Mouse (Mus musculus): ENCODE results near the gene Nfatc4. TPM values are rescaled to one million over a fixed set of nuclear protein-coding genes. Genes with fewer than 3 reads are reported as not detected.

Gene Nfatc4
- polyA plus RNA-seq, 1 experiment = not detected

- no peak overlapping the region for H3K27ac ChIP-seq (ENCODE audit: insufficient read depth, low read depth, low read length)
- no peak for TF ChIP-seq POLR2A (IDR thresholded peaks at IDR 0.05; ENCODE audit: insufficient read depth, low read depth, low read length)
- TF ChIP-seq CTCF (IDR thresholded peaks at IDR 0.05; ENCODE audit: insufficient read depth, low read depth, low read length) = no peak
- 77% methylated on average over 4 of the region's 4 CpGs for WGBS
- H3K4me1 ChIP-seq (ENCODE audit: control insufficient read depth, insufficient read depth, low read length) = peaks cover 14% of the 10 kb centered on the region
- H3K4me3 ChIP-seq (ENCODE audit: insufficient read depth, low read depth, low read length) = no peak overlapping the region
These were observed 34.6 kb downstream of the Nfatc4 start for GRCm38 (mm10) chr14:55857588-55857987.

- no peak overlapping the region for H3K27ac ChIP-seq (ENCODE audit: insufficient read depth, low read depth, low read length)
- TF ChIP-seq POLR2A (IDR thresholded peaks at IDR 0.05; ENCODE audit: insufficient read depth, low read depth, low read length) (no peak), CTCF (IDR thresholded peaks at IDR 0.05; ENCODE audit: insufficient read depth, low read depth, low read length) (no peak)
- no peak overlapping the region for H3K4me3 ChIP-seq (ENCODE audit: insufficient read depth, low read depth, low read length)
- H3K4me1 ChIP-seq (ENCODE audit: control insufficient read depth, insufficient read depth, low read length) = 0 out of 2 replicates have a peak, but pooled peaks cover 4% of the 10 kb centered on the region
- 68% methylated on average over 6 of the region's 6 CpGs for WGBS
These were observed 39.2 kb downstream of the Nfatc4 start for GRCm38 (mm10) chr14:55862186-55862585.

- TF ChIP-seq POLR2A (IDR thresholded peaks at IDR 0.05; ENCODE audit: insufficient read depth, low read depth, low read length) (no peak), CTCF (IDR thresholded peaks at IDR 0.05; ENCODE audit: insufficient read depth, low read depth, low read length) (no peak)
- Histone ChIP-seq H3K4me1 (ENCODE audit: control insufficient read depth, insufficient read depth, low read length) (no peaks in the 10 kb centered on the region), H3K4me3 (ENCODE audit: insufficient read depth, low read depth, low read length) (no peak overlapping the region), H3K27ac (ENCODE audit: insufficient read depth, low read depth, low read length) (no peak overlapping the region)
- 96% methylated on average over 10 of the region's 10 CpGs for WGBS
These were observed 40.0 kb downstream of the Nfatc4 start for GRCm38 (mm10) chr14:55862970-55863369.

GRCm38 (mm10) chr14:55863773-55864172 is 40.8 kb downstream of the Nfatc4 start:
- 43% methylated on average over 7 of the region's 7 CpGs for WGBS
- TF ChIP-seq POLR2A (IDR thresholded peaks at IDR 0.05; ENCODE audit: insufficient read depth, low read depth, low read length) = no peak
- TF ChIP-seq CTCF (IDR thresholded peaks at IDR 0.05; ENCODE audit: insufficient read depth, low read depth, low read length) = peak; percentile 79
- Histone ChIP-seq H3K4me1 (ENCODE audit: control insufficient read depth, insufficient read depth, low read length) (no peaks in the 10 kb centered on the region), H3K4me3 (ENCODE audit: insufficient read depth, low read depth, low read length) (no peak overlapping the region), H3K27ac (ENCODE audit: insufficient read depth, low read depth, low read length) (no peak overlapping the region)

GRCm38 (mm10) chr14:55866962-55867361 is 44.0 kb downstream of the Nfatc4 start:
- Histone ChIP-seq H3K4me3 (ENCODE audit: insufficient read depth, low read depth, low read length) (no peak overlapping the region), H3K4me1 (ENCODE audit: control insufficient read depth, insufficient read depth, low read length) (no peaks in the 10 kb centered on the region), H3K27ac (ENCODE audit: insufficient read depth, low read depth, low read length) (no peak overlapping the region)
- TF ChIP-seq POLR2A (IDR thresholded peaks at IDR 0.05; ENCODE audit: insufficient read depth, low read depth, low read length) (no peak), CTCF (IDR thresholded peaks at IDR 0.05; ENCODE audit: insufficient read depth, low read depth, low read length) (peak; percentile 6; the same call in 1 of the 2 replicates)
- 38% methylated on average over 4 of the region's 4 CpGs for WGBS

- H3K4me1 ChIP-seq (ENCODE audit: control insufficient read depth, insufficient read depth, low read length) = peaks cover 2% of the 10 kb centered on the region; the same call in 1 of the 2 replicates
- H3K4me3 ChIP-seq (ENCODE audit: insufficient read depth, low read depth, low read length) = no peak overlapping the region
- H3K27ac ChIP-seq (ENCODE audit: insufficient read depth, low read depth, low read length) = no peak overlapping the region
- 91% methylated on average over 14 of the region's 14 CpGs for WGBS
- TF ChIP-seq POLR2A (IDR thresholded peaks at IDR 0.05; ENCODE audit: insufficient read depth, low read depth, low read length) = no peak
- TF ChIP-seq CTCF (IDR thresholded peaks at IDR 0.05; ENCODE audit: insufficient read depth, low read depth, low read length) = no peak
These were observed 45.5 kb downstream of the Nfatc4 start for GRCm38 (mm10) chr14:55868230-55869026.

- H3K4me1 ChIP-seq (ENCODE audit: control insufficient read depth, insufficient read depth, low read length) = peaks cover 10% of the 10 kb centered on the region
- H3K4me3 ChIP-seq (ENCODE audit: insufficient read depth, low read depth, low read length) = no peak overlapping the region
- 97% methylated on average over 6 of the region's 6 CpGs for WGBS
- no peak overlapping the region for H3K27ac ChIP-seq (ENCODE audit: insufficient read depth, low read depth, low read length)
- no peak for TF ChIP-seq CTCF (IDR thresholded peaks at IDR 0.05; ENCODE audit: insufficient read depth, low read depth, low read length)
- no peak for TF ChIP-seq POLR2A (IDR thresholded peaks at IDR 0.05; ENCODE audit: insufficient read depth, low read depth, low read length)
These were observed 46.6 kb downstream of the Nfatc4 start for GRCm38 (mm10) chr14:55869538-55869937.

- peaks cover 10% of the 10 kb centered on the region for H3K4me1 ChIP-seq (ENCODE audit: control insufficient read depth, insufficient read depth, low read length)
- H3K27ac ChIP-seq (ENCODE audit: insufficient read depth, low read depth, low read length) = no peak overlapping the region
- no peak overlapping the region for H3K4me3 ChIP-seq (ENCODE audit: insufficient read depth, low read depth, low read length)
- TF ChIP-seq CTCF (IDR thresholded peaks at IDR 0.05; ENCODE audit: insufficient read depth, low read depth, low read length) (no peak), POLR2A (IDR thresholded peaks at IDR 0.05; ENCODE audit: insufficient read depth, low read depth, low read length) (no peak)
- WGBS = 91% methylated on average over 12 of the region's 12 CpGs
These were observed 49.1 kb downstream of the Nfatc4 start for GRCm38 (mm10) chr14:55872039-55872438.

GRCm38 (mm10) chr14:55872551-55872950 is 49.6 kb downstream of the Nfatc4 start:
- 92% methylated on average over 17 of the region's 17 CpGs for WGBS
- Histone ChIP-seq H3K4me3 (ENCODE audit: insufficient read depth, low read depth, low read length) (no peak overlapping the region), H3K4me1 (ENCODE audit: control insufficient read depth, insufficient read depth, low read length) (peaks cover 10% of the 10 kb centered on the region), H3K27ac (ENCODE audit: insufficient read depth, low read depth, low read length) (no peak overlapping the region)
- TF ChIP-seq CTCF (IDR thresholded peaks at IDR 0.05; ENCODE audit: insufficient read depth, low read depth, low read length) (no peak), POLR2A (IDR thresholded peaks at IDR 0.05; ENCODE audit: insufficient read depth, low read depth, low read length) (no peak)

All from olfactory bulb, adult 2 months (tissue).